Mouse (Mus musculus): ENCODE measurements around the gene Psen1.

Psen1 gene

GRCm38 (mm10) chr12:83726510-83727308, 38.8 kb downstream of the Psen1 start:
- no peak for DNase-seq

- DNase-seq = no peak
These were observed 44.3 kb downstream of the Psen1 start for GRCm38 (mm10) chr12:83732225-83732624.

- no peak for DNase-seq
These were observed 46.1 kb downstream of the Psen1 start for GRCm38 (mm10) chr12:83734047-83734446.

DNA sequence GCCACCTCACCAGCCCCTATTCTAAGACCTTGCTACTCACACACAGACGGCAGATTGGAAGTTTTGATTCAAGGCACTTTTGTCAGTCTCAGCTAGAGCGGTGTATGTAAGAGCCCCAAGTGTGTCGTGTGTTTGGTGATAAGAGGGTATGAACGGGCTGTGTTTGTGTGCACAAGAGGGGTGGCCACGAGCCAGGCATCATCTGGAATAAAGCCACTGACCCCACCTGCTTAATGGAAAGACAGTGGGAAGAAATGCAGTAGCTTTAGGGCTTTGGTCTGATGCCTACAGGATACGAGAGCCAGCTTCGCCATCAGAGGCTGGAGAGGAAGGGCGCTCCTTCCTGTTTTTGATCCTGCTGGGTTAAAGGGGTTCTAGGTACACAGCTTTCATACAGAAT, 48.3 kb downstream of the Psen1 start:
- peak in 1 of 2 experiments; percentile 28 for DNase-seq

DNA sequence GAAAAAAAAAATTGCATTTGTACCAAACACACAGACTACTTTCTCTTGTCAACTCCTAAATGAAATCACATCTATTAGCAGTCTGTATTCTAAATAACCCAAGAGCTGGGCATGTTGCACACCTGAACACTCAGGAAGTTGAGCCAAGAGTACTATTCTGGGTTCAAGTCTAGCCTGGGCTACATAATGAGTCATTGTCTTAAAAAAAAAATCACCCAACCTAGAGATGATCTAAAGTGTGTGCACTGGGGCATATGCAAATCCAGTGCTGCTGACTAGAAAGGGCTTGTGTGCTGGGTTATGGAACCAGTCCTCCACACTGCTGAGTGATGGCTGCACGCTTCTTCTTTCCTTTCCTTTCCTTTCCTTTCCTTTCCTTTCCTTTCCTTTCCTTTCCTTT, 50.7 kb downstream of the Psen1 start:
- no peak for DNase-seq

- no peak for DNase-seq
These were observed 53.8 kb downstream of the Psen1 start for GRCm38 (mm10) chr12:83741722-83742121.

DNA sequence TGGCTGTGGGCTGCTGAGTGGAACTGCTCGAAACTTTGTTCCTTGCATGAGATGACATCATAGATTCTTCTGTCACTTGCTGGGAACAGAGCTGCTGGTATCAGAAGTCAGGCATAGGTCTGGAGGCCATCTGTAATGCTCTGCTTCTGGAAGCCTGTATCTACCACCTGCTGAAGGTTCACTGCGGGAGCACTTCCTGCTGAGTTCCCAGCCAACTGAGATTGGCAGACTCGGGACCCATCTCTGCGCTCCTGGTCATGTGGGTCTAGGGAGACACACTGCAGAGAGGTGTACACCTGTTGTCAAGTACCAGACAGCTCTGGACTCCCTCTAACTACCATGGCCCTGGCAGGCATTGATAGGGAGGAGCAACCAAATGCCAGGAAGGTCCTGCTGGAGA, 54.9 kb downstream of the Psen1 start:
- peak; percentile 48 to 52 for DNase-seq

DNA sequence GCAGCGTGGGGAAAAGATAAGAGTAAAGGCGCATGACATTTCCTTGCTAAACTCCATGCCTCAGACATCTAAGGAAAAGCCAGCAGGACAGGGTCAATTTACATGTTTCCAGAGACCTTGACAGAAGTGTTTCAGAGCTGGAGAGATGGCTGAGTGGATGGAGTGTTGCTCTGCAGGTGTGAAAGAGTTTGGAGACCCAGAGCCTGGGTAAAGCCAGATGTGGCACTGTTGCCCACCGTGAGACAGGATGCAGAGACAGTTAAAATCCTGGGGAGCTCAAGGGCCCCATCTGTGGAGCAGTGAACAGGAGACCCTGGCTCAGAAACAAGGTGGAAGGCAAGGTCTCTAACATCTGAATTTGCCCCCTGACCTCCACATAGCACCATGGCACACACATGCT, 55.8 kb downstream of the Psen1 start:
- DNase-seq = no peak

- no peak for DNase-seq
These were observed 61.2 kb downstream of the Psen1 start for GRCm38 (mm10) chr12:83749186-83749585.

GRCm38 (mm10) chr12:83752495-83752894, 64.5 kb downstream of the Psen1 start:
- DNase-seq = no peak

DNA sequence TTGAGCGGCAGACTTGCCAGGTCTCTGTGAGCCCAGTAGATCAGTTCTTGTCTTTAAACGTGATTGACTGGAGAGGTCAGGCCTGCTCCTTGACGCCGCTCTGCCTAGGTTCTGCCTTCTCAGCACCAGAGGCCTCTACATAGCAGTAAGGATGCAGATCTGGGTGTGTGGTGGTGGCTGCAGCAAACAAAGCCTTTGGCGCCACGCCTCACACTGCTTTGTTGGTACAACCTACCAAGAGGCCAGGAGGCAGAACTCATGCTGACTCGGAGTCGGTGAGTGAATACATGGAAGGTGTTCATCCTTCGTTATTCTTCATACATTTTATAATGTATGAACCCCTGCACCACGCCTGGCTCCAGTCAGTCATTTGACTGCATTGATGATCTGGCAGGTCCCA, 70.8 kb downstream of the Psen1 start:
- no peak for DNase-seq

DNA sequence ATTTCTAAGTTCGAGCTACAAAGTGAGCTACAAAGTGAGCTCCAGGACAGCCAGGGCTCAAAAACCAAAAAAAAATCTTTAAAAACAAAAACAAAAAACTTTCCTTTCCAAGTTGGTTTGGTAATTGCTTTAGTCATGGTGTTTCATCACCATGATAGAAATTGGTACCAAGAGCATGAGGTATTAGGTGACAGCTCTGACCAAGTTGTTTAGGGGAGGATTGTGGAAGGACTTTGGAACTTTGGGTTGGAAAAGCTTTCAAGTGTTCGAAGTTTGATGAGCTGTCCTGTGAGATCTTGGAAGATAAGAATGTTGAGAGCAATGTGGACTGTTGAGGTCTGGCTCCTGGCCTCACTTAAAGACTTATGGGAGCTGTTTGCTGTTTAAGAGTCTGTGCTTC, 72.2 kb downstream of the Psen1 start:
- DNase-seq = no peak

DNA sequence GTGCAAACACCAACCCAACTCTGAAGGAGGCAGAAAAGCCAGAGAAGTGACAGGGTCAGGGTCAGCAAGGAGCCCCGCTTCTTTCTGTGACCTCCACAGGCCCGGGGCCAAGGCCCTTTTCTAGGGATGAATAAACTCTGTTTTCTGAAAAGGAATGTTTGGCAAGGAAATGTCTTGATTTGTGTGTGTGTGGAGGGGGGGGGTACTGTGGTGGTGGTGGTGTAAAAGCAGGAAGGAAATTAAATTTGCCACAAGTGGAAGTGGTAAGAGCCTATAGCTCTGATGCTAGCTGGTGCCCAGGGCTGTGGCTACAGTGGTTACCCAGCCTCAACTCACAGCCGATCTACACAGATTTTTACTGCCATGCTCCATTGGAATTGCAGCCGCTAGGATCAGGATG, 74.8 kb downstream of the Psen1 start:
- no peak for DNase-seq

DNA sequence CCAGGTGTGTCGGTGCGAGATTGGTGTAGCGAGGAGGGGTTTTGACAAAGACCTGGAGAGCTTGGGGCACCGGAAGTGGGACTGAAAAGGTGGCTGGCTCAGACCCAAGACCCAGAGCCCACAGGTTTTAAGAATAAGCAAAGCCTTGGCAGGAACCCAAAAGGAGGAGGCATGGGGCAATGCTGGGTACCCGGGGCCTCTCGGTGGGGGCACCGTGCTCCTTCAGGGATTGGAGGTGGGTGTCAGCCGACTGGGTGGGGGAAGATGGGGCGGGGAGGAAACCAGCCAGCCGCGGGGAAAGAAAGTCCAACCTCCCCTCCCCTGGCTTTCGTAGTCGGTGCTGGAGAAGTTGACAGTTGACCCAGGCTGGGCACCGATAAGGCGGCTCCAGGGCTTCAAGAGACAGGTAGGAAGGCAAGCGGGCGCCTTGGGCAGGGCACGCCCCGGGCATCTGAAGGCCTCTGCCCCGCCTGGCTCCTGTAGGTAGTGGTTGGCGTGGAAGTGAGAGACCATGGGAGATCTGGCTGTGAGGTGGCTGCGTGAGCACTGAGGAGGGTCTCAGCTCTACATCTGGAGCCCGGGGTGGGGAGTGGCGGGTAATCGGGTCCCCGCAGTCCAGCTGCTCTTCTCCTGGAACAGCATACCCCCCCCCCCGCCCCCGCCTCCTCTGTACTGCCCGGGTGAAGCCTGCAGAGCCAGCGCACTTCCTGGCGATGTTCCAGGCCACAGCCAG, 75.5 kb downstream of the Psen1 start, which contains the start of gene Papln:
Papln (plus strand) TSS at position 324 of the 733 bp plus-strand sequence.
- peak; percentile 37 to 46 for DNase-seq

DNA sequence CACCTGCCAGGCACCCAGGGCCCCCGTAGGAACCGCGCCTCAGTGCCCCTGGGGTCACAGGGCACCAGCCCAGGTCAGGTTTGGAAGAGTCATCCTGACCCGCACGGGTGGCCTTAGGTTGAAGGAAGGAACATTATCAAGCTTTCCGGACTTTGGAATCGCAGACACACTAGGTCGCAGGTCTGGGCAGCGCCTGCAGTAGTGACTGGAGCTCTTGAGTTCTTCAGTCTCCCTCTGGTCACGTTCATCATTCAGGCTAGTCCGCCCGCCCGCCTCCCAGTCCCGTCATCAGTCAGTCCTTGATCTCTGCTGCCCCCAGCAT, 76.1 kb downstream of the Psen1 start:
- DNase-seq = peak in 1 of 2 experiments; percentile 31

GRCm38 (mm10) chr12:83764519-83764918, 76.6 kb downstream of the Psen1 start:
- no peak for DNase-seq

GRCm38 (mm10) chr12:83765965-83766603, 78.1 kb downstream of the Psen1 start:
- no peak for DNase-seq

- no peak for DNase-seq
These were observed 79.9 kb downstream of the Psen1 start for GRCm38 (mm10) chr12:83767833-83768232.

DNA sequence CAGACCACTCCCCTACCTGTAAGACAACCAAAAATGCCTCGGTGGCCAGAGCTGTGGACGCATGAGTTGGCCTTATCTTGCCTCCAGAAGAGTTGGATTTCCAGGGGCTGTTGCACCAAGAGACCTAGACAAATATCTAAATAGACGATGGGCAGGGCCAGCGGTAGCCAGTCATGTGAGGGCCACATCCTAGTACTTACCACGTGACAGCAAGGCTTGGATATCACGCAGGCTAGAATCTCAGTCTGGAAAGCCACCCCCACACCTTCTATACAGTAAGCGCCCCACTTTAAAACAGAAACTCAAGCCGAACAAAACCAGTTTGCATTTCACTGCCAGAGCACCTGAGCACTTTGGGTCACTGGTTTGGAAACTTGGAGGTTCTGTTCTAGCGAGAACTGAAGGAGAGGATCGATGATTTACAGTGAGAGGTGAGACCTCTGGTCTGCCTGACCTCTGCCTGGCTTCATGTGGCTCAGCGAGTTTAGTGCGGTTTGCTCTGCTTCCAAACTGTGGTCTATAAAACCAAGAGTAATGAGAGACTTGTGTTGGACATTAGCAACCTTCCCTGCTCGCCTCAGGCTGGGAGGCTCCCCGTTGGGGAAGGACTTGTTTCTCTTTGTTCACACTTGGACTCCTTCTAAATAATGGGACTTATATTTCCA, 80.4 kb downstream of the Psen1 start:
- no peak for DNase-seq

DNA sequence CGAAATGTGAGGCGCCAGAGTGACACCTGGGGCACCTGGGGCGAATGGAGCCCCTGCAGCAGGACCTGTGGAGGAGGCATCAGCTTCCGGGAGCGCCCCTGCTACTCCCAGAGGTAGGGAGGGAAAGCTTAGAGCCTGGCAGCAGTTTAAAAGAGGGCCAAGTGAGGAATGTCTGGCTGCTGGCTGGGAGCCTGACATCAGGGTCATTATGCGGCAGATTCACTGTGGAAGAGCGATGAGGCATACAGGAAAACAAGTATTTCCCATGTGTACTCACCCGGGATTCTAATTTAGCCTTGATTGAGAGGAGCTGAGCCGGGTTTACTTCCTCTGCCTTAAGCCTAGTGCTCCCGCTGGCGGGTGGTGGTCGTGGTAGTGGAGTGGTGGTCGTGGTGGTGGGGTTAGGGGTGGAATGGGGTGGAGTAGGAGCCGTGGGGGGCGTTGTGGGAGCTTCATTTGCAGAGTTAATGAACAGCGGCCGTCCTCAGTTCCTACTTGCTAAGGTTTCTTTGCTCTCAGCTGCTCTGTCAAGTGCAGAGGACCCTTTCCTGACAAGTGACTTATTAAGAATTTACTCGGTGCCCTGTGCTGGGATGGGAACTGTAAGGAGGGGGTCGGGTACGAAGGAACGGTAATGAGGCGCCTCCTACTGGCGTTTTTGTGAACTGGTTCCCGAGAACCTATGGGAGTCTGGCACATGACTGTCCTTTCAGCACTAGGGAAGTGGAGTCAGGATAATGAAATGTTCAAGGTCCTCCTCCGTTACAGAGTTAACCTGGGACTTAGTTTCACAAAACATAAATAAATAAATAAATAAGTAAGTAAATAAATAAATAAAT, 82.7 kb downstream of the Psen1 start:
- DNase-seq = peak; percentile 52 to 77

DNA sequence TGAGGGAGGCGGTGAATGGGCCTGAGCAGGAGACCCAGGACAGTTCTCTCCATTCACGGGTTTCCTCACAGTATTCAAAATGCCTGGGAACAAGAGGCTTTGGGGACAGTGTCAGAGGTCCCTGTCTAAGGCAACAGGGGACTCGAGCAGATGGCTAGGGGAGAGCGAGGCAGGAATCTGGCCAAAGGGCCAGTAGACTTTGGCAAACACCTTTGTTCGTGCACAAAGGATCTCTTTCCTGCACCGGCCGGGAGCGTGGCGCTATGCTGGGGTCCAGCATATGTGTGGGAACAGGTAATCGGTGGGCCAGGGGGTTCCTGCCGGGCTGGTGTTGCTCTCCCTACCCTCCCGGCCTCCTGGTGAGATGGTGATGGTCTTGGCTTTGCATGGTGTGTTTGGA, 87.7 kb downstream of the Psen1 start:
- DNase-seq = peak in 1 of 2 experiments; percentile 36

DNA sequence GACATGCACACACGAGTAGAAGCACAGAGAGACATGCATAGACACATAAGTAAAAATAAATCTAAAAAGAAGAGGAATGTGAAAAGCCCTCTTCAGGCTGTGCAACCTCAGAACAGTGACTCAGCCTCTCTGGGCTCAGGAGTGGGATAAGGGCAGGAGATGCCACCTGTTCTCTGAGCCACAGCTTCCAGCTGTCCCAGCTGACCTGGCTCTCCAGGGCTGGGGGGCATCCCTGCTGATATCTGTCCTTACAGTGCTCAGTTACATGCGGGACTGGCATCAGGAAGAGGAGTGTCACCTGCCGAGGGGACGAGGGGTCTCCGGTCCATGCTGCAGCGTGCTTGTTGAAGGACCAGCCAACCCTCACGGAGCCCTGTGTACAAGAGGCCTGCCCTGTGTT, 88.8 kb downstream of the Psen1 start:
- no peak for DNase-seq

Measured in cerebellum, postnatal 25 days (tissue).